Mouse (Mus musculus) hindlimb bud, embryonic 11.5 days (tissue): ENCODE results near the gene Ptpdc1.

Experiments
- DNase-seq: peaks from one replicate; pipeline ENCODE4 v3.0.0-alpha.2; 2012; ENCODE audit warnings: low read depth, low spot score; ENCODE audit errors: extremely low spot score

Ptpdc1 gene

DNA sequence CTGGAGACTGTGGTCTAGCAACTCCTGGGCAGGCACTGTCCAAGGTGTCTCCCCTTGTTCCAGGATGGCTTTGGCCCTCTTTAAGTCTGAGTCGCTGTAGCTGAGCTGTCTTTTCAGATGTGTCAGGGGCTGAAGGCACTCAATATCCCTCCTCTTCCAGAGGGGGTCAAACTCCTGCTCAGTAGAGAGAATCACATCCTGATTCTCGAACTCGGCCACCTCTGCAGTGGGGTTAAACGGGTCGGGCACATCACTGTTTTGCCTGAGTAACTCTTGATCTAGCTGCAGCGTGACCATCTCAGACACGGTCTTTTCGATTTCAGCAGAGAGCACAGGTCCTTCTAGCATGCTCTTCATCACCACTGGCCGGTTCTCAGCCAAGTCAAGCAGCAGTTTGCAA, 39.0 kb downstream of the Ptpdc1 start:
- DNase-seq, result no peak

- DNase-seq, result no peak
Observed at GRCm38 (mm10) chr13:48585786-48586185, 39.7 kb downstream of the Ptpdc1 start.

GRCm38 (mm10) chr13:48582688-48583379, 42.6 kb downstream of the Ptpdc1 start:
- DNase-seq, result no peak

DNA sequence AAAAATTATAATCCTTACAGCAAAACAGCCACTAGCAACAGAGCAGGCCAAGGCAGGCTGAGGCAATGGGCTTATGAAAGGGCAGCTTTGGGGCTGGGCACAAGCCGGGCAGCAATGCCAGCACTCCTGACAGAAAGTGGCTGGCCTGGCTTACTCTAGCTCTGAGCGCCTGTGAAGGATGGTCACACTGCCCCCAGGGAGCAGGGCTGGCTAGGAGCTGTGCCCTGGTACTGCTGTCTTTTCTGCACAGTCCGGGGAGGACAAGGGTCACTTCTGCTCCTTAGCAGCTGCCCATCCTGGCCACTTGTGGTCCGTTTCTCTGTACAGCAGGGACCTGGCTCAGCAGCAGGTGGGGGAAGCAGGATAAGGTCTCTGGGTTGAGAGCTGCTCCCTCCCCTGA, 46.8 kb downstream of the Ptpdc1 start:
- no peak for DNase-seq

DNA sequence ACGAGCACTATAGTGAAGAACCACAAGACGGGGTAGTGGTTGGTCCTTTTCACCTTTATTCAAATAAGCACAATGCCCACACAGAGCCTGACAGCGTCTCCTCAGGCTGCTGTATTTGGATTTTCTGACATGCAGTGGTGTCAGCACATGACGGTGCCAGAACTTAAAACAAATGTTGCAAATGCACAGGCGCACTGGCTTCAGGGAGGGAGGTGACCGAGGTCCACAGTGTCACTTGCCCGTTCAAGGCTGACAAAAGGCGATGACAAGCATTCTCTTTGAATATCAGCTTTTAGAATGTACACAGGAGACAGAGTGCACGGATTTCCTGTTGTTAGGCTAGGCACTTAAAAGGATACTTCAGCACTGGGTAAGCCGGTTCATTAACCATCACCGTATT, 47.6 kb downstream of the Ptpdc1 start:
- DNase-seq, result no peak

- no peak for DNase-seq
Observed at GRCm38 (mm10) chr13:48577007-48577406, 48.5 kb downstream of the Ptpdc1 start.

GRCm38 (mm10) chr13:48574718-48575117, 50.7 kb downstream of the Ptpdc1 start:
- no peak for DNase-seq

GRCm38 (mm10) chr13:48573525-48574355, 51.7 kb downstream of the Ptpdc1 start:
- DNase-seq, result no peak

- no peak for DNase-seq
Observed at GRCm38 (mm10) chr13:48572127-48572526, 53.3 kb downstream of the Ptpdc1 start.

DNA sequence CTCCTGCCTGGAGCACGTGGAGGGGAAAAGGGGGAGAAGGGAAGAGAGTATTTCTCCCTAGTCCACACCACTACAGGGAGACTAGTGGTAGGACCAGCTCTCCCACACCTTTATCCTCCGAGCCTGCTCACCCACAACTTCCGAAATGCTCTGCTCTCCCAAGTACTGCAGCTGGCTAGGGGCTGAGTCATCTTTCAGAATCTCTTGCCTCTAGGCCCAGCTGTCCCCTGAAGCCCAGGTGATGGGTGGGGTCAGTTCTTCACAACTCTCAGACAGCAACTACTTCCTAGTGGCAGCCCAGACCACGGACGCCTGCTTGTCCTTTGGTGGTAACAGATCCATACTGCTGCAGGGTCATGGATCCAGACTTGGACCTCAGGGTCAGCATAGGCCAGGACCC, 54.2 kb downstream of the Ptpdc1 start:
- no peak for DNase-seq

GRCm38 (mm10) chr13:48569576-48570132, 55.8 kb downstream of the Ptpdc1 start:
- no peak for DNase-seq

DNA sequence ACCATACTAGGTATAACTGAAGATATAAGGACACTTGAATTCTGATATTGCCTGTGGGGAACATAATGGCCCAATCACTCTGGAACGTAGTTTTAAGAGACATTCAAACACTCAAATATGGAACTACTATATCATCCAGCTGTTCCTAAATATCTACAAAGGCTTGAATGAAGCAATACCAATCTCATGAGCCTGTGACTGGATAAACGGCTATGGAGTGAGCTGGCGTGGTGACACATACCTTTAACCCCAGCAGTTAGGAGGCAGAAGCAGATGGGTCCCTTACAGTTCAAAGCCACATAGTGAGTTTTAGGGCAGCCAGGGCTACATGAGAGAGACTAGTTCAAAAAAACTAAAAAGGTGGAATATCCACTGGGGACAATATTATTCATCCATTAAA, 57.8 kb downstream of the Ptpdc1 start:
- DNase-seq, result no peak

- DNase-seq, result no peak
Observed at GRCm38 (mm10) chr13:48566116-48566935, 59.1 kb downstream of the Ptpdc1 start.

GRCm38 (mm10) chr13:48564881-48565600, 60.4 kb downstream of the Ptpdc1 start:
- DNase-seq, result no peak

GRCm38 (mm10) chr13:48562336-48562735, 63.1 kb downstream of the Ptpdc1 start:
- DNase-seq, result no peak

DNA sequence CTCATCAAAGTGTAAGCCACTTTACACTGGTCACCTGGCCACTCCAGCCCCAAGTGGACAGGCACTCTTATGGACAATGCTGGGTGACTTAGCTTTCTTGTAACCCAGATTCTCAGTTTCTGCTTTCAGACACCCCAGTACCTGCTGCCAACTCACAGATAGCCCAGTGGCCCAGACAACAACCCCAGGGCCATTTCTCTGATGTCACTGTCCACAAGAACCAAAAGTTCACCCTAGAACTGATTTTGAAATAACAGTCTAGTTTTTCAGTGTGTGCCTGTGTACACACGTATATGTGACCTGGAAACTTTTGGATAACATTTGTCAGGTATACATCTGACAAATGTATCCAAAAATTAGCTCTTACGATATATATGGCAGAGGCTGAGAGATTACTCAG, 64.0 kb downstream of the Ptpdc1 start:
- no peak for DNase-seq

GRCm38 (mm10) chr13:48555976-48556375, 69.5 kb downstream of the Ptpdc1 start:
- DNase-seq, result no peak

DNA sequence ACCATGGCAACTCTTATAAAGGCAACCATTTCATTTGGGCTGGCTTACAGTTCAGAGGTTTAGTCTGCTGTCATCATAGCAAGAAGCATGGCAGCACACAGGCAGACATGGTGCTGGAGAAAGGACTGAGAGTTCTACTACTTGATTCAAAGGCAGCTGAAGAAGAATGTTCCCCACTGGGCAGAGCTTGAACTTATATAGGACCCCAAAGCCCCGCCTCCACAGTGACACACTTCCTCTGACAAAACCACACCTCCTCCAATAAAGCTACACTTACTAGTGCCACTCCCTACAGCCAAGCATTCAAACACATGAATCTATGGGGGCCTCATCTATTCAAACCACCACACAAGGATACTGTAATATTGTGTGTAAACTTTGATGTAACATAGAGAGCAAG, 70.9 kb downstream of the Ptpdc1 start:
- no peak for DNase-seq

- no peak for DNase-seq
Observed at GRCm38 (mm10) chr13:48553511-48553910, 72.0 kb downstream of the Ptpdc1 start.
